Mouse (Mus musculus) urinary bladder, postnatal 25 days (tissue): ENCODE data around the gene Tmprss6.
A peak's percentile ranks its signal among the peaks of the same experiment; 100 is the strongest.

Experiments used
- DNase-seq: peaks from one replicate; pipeline ENCODE4 v3.0.0; 2022; ENCODE audit warnings: low spot score

Gene Tmprss6

DNA sequence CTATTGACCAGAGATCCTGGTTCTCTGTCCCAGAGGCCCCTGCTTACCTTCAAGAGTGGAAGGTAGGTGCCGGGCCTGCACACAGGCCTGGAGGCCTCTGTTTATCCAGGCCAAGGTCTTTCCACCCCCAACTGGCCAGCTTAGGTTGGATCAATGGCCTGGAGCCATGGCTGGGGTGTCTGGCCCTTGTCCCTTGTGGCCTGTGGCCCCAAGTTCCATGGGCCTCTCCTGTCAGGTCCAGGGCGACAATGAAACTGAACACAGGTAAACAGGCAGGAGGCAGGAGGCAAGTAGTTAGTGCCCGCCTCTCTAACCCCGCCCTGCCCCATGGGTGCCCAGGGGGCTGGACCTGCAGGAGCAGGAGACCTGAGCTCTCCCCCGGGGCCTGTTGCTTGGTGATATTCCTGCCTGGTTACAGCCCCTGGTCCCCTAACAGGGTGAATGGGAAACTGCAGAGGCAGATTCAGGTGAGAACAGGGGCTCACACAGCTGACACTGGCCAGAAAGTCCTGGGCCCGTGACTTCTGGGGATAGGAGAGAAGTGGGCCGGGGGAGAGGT lies at the start of gene Tmprss6:
Tmprss6 (minus strand) TSS at position 256 of the 559 bp plus-strand sequence.
- DNase-seq = no peak

DNA sequence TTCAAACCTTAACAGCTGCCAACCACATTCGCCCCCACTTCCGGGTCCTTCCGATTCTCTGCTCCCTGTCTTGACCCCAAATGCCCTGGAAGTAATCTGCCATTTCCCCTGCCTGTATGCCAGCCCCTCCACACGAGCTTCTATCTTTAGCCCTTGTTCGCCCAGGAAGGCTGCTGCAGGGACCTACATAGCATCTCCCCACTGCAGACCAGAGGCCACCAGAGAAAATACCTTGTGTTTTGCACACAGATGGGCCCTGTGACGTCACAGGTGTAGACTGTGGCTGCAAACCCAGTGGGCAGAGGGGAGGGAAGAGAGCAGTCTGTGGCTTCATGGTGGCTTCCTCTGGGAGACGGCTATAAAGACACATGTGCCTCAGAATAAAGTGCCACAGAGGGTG lies 49.8 kb upstream of the Tmprss6 start:
- no peak for DNase-seq

DNA sequence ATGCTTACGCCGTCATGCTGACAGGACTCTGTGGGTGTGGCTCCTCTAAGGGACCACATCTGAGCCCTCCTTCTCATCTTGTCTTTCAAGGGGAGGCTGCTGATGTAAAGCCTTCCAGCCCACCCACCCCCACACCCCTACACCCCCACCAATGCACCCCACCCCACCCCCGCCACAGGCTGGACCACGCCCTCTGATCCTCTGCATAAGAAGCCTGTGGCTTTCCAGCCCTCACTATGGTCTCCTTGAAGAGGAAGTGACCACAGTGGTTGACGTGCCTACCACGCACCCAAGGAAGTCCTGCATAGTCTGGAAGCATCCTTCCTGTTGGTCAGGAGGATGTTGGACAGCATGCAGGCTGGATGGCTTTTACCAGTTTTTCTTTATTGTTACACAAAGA lies 47.3 kb upstream of the Tmprss6 start:
- no peak for DNase-seq

DNA sequence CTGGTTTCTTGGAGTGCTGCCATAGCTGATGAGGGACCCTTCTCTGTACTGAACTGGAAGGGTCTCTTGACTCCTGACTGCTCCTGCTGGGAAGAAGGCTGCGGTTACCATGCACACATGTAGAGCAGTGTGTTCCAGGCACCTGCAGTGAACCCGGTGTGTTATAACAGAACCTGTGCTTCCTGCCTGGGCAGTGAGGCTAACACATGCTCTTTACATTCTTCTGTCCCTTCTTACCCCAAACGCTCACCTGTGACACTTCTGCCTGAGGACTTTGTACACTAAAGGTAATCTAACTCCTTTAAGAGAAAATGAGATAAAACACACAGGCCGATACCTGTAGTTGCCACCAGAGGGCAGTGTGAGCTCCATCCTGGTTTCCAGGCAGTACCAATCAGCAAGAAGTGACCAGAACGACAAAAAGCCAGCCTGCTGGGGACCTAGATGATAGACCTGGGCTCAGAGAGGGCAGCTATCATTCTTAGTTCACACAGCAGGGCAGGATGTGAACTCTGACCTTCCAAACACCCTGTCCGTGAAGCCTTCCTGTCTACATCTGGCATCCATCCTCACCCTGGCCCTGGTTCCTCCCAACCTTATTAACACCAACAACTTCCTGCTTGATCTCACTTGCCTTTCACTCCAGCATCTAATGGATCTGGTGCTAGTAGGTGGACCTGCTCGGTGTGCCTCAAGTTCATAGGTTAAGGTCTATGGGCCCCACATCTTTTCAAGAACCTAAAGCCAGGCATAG lies 46.1 kb upstream of the Tmprss6 start:
- peak; percentile 79 for DNase-seq

DNA sequence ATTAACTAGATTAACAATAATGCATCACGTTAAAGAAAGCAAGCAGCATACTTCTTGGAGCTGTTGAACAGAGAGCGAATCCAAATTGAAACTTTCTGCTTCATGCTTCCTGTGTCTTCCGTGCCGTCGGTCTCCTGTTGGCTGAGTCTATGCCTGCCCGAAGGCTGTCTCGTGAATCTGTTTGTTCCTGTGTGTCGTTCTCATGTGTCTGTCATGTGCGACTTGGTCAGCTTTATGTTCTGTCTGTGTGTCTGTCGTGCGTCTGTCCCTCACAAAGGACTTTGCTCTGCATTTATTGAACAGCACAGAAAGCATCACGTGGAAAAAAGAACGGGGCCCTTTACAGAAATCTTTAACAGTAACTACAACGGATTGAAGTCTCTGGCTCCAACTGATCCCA lies 44.6 kb upstream of the Tmprss6 start:
- DNase-seq = no peak

DNA sequence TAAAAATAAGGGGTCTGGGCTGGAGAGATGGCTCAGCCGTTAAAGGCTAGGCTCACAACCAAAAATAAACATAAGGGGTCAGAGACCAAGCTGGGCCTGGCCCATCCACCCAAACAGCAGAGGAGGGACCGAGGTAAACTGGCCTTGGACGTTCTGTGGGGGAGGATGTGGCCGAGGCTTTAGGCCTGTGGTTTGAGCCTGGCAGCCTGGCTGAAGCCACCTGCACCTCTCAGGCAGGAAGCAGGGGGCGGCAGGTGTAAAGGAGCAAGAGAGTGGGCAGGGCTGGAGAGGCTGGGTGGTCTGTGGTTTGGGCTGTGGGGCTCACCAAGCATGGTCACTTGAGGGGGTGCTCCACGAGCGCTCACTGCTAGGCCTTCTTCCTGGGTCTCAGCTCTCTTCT lies 43.5 kb upstream of the Tmprss6 start:
- no peak for DNase-seq

DNA sequence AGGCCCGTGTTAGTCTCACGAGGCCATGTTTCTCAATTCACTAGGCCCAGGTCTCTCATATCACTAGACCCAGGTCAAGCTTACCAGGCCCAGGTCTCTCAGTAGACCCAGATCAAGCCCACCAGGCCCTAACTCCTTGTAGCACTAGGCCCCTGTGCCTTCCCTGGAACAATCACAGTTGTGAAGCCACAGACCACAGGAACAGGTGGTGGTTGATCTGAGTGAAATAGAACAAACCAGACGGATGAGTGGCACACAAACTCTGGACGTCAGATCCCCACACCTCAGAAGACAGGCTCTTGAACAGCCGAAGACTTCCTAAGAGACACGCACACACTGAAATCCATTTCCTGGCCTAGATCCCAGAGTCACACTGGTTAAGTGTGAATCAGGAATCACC lies 42.3 kb upstream of the Tmprss6 start:
- DNase-seq = no peak

DNA sequence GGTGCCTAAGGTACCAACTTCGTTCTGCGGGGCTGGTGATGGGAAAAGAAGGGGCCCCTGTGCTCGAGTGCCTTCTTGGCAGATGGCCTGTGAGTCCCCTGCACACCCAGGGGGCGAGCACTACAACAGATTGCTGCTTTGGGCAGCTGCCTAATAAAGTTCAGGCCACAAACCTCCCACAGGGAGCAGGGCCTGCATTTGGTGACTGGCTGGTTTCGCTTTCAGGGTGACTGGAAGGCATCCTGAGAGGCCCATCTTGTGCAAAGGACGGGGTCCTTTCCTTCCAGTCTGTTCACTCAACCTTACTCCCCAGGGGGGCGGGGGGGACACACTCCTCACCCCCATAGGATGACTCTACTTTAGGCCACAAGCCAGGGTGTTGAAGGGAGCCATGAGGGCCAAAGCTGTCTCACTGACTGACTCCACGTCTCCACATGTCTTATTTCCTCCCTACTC lies 41.7 kb upstream of the Tmprss6 start:
- DNase-seq = no peak

DNA sequence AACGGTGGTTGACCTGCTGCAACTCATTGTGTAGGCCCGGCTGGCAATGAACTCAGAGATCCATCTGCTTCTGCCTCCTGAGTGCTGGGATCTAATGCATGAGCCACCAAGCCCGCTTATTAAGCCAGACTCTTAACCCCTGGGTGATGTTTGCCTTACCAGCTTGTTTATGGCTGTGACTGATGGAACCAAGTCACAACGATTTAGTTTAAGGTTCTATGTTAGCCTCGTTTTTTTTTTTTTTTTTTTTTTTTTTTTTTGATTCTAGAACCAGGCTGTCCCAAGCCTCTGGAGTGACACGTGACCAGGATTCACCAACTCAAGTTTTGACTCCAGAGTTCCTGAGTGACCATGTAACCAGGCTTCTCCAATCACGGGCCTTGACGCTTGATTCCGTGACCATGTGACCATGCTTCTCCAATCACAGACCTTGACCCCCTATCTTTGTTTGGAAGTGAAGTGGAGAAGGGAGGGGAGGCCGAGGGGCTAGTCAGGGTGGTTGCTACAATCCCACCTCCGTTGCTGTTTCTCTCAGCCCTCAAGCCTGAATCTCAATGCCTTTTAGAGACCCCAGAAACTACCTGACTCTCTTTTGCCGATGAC lies 41.0 kb upstream of the Tmprss6 start:
- DNase-seq = no peak

DNA sequence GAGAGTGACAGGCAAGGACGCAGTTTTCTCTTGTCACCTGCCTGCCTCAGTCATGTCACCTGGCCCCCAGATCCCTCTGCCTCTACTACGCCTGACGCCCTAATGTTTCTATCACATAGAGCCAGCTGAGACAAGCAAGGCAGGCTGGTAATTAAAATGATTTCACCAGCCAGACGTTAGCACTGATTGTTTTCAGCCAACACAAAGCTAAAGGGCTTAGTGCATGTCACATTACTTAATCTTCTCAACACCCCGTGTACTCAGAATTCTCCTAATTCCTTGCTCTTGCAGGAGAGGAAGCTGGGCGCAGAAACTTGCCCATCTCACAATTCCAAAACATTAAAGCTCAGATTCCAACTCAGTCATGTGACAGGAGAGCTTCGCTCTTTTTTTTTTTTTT lies 40.0 kb upstream of the Tmprss6 start:
- DNase-seq = no peak

DNA sequence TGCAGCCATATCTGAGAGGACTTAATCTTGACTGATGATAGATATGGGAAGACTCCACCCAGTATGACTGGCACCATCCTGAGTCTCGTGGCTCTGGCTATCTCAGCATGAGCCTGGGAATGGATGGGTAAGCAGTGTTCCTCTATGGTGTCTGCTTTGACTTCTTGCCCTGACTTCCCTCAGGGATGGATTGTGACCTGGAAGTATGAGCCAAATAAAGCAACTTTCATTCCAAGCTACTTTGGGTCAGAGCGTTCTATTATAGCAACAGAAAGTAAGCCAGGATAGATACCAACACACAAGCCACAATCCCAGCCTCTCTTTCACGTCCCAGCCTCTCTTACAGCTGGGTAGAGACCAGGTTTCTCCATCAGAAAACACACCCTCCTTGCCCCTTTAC lies 37.1 kb upstream of the Tmprss6 start:
- DNase-seq = no peak

DNA sequence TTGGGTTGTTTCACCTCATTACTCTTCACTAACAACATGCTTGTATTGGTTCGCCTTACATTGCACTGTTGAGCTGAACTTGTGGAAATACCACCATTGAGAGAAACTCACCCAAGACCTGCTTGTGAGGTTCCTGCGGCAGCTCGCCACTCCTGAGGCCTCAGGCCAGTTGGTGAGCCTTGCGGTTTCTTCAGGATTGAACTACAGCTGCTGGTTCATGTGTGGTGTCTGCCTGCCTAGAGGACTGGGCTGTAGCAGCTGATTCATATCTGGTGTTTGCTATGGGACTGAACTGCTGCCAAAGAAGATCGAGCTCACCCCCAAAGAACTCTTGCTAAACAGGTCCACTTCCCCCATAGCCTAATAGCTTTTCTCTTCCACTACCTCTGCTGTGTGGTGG lies 36.4 kb upstream of the Tmprss6 start:
- no peak for DNase-seq

DNA sequence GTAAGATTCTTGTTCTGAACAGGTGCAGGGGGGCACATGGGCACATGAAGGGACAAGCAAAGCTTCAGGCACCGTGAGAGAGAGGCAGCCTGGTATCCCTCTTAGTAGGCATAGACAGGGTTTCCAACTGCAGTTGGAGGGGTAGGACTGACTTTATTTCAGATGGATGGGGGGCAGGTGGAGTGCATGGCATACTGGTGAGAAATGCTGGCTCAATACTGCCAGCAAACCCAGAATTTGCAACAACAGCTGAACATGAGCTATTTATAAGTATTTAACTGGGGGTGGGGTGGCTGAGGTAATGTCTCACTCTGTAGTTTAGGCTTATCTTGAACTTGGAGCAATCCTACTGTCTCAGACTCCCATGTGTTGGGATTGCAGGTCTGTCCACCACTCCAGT lies 35.6 kb upstream of the Tmprss6 start:
- no peak for DNase-seq

DNA sequence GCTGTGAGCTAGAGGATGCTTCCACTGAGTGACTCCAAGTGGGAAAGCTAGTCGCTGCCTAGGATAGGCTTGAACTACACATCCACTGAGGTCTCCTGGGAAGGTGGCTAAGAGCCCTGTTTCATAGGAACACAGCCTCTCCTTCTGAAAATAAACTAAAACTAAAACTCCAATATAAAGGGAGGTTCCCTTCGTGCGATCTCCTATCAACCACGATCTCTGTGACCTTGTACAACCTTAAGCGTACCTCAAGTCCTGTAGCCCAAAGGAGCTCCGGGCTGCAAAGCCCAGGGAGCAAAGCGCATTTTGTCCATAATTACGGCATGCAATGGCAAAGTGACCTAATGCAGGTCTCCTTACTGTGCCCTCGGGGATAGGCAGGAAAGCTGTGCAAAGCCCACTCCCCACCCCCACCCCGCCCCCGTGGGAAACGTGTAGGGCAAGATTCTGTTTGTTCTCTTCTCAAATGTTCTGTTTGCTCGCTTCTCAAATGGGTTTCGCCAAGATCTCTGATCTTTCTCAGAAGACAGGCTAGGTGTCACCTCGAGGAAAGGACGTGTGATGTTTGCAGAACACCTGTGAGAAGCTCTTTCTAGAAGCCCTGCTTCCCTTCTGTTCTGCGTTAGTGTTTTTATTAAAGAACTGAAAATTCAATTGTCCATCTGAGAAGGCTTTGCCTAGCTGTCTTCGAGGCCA lies 34.2 kb upstream of the Tmprss6 start:
- DNase-seq = no peak

DNA sequence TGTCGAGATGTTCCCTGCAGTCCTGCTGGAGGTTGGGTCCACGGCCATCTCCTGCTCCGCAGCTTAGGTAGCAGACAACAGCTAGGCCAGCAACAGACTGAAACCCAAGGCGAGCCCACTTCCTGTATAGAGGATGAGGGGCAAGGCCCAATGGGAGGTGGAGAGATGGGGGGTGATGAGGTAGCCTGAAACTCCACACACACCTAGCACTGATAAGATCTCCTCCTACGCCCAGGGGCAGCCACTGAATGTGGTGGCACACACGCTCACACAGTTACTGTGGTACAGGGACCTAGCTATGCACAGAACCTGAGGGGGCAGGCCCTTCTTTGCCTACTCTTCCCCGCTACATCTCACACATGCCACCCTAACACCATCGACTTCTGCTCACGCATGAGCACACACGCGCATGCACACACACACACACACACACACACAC lies 26.6 kb upstream of the Tmprss6 start, which contains the start of gene Il2rb:
Il2rb (minus strand) TSS at position 304 of the 439 bp plus-strand sequence.
- no peak for DNase-seq

DNA sequence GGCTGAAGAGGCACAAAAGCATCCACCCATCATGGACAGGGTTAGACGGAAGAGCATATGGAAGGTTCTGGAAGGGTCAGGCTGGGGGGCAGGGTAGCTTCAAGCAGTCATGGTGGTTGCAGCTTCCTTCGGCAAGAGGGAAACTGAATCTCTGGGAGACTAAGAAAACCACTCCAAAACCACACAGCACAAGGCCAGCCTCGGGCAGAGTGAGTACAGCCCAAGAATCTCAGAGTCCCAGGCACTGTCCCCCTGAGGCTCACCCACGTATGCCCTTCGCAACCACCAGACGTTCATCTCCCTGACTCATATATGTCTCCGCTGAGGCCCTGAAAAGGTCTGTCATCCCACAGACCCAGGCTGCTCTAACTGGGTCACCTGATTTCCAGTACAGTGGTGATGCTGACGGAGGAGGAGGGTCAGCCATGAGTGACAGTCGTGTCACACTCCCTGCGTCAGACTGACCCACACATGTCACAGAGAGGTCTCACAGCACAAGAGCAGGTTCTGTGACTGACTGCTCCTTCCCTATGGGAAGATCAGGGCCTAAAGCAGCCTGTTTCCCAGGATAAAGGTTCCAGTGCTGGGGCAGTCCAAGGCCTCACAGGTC lies 25.1 kb upstream of the Tmprss6 start:
- DNase-seq = no peak

DNA sequence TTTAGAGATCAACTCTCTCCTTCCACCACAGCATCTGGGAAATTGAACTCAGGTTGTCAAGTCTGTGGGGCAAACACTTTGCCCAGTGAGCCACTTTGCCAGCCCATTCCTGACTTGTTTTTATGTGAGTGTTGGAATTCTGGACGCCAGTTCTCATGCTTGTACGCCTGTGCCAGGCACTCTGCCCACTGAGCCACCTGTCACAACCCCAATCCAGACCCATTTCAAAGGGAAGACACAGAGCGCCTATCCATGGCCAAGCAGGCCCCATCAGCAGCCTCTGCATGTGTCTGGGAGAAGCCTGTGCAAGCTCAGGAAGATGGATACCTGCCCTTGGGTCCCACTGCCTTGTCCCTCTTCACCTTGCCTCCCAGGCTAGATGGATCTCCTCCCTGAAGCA lies 22.9 kb upstream of the Tmprss6 start:
- DNase-seq = no peak

DNA sequence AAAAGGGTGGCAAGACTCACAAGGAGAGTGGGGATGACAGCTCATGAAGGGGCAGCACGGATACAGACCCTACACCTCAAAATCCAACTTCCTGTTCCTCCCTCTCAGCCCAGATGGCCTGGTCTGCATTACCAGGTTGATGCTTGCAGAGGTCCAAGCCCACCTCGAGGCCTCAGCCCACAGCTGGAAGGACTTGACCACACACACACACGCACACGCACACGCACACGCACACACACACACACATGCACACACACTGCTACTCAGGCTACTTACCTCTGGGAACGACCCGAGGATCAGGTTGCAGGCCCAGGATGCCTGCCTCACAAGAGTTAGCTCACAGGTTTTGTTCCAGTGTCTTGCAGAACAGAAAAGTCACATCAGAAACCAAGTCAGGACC lies 21.5 kb upstream of the Tmprss6 start:
- DNase-seq = no peak

DNA sequence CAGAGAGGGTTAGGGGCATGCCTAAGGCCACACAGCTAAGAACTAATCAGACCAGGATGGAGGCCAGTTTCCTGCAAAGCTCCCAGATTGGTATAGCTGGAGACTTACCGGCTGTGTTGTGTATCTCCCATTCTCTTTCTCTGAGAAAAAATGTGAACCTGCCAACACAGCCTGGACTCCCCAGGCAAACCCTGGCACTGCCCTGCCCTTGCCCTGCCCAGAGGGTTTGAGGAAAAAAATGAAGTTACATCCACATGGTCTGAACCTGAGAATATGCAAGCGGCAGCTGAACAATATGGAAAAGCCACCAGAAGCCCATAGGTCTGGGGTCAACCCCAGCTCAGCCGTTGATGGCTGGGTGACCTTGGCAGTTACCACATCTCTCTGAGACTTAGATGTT lies 20.8 kb upstream of the Tmprss6 start:
- no peak for DNase-seq

DNA sequence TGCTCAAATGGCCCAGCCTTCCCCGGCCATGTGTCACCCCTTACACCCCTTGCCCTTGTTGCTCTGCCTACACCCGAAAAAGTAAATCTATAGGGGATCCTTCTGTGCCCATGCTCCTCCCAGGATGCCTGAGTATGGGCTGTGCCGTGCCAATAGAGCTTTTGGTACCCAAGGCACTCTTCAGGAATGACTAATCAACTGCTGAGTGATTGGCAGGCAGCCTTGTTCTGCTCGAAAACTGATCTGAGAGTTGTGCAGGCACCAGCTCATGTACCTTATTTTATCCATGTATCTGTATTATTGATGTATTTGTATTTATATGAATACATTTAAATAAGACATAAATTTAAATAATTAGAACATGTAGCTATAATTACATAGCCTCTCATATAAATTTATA lies 18.6 kb upstream of the Tmprss6 start:
- DNase-seq = no peak

DNA sequence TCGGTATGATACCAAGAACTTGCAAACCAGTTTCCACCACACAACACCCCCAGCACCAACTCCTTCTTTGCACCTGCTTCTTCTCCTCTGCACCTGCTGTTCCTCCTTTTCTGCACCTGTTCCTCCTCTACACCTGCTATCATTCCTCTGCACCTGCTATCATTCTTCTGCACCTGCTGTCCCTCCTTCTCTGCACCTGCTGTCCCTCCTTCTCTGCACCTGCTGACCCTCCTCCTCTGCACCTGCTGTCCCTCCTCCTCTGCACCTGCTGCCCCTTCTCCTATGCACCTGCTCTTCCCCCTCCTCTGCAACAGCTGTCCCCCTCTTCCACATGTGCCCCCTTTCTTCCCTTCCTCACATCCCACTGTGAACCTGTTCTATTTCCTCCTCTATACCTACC lies 18.1 kb upstream of the Tmprss6 start:
- DNase-seq = no peak

DNA sequence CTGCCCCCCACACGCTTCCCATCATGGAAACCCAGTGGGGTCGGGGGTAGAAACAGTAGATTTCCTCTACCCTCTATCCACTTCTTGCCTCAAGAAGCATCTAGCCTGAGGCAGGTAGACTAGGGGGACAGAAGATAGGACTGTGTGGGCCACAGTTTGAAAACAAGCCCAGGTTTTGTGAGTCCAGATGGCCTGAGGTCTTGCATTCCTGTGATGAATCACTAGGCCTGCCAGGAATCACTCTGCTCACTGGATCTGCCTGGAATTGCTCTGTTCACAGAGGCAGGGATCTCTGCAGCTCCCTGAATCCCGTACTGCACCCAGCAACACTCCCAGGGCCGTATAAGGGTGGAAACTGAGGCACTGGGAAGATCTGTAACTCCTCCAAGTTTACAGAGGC lies 14.9 kb upstream of the Tmprss6 start:
- DNase-seq = no peak
